Mouse (Mus musculus): ENCODE measurements at regions not wholly inside any gene's neighbourhood (a gene's known extent, or its start where the extent isn't known, plus 50 kb on each side); places are given as distances from the start of the nearest gene placed in this dataset.

DNA sequence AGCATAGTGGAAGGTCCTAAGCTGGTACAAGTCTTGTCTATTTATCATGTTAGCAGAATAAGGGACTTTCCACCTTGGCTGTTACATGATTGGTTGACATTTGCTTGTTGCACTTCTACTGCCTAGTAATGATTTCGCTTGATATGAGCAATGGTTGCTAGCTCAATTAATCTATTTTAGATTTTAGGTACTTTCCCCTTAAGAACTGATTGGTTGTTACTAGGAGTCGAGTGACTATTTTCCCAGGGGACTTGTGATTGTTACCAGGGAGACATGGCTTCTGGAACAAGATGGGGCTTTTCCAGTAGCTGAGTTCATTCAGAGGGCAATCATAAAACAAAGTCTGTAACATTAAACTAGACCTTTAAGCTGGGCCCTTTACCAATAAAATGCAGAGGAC, 100.9 kb downstream of the Nup35 start:
- Histone ChIP-seq H3K4me3 (ENCODE audit: insufficient read depth, low read length) (no peak overlapping the region), H3K27ac (ENCODE audit: insufficient read depth, low read length) (no peak overlapping the region), H3K4me1 (ENCODE audit: control insufficient read depth, insufficient read depth, low read length) (no peaks in the 10 kb centered on the region)
- no peak for TF ChIP-seq CTCF (IDR thresholded peaks at IDR 0.05; ENCODE audit: borderline replicate concordance, insufficient read depth, low read length)
- no peak for TF ChIP-seq POLR2A (IDR thresholded peaks at IDR 0.05; ENCODE audit: low read depth, low read length)

DNA sequence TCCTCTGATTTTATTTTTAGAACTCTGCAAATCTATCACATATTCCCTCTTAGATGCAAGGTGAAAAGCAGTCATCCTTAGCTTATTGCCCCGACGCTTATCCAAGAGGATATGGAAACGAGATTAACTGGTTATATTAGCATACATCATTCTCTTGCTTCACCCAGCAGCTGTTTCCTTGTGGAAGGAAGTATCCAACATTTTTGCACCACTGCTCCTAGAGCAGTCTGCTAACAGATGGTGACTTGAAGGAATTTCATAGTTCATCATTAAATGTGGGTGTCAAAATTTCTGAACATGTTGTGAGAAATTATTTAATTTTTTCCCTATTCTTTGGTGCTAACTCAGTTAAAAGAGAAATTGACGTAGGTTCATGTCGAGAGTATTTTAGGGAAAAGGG, 107.0 kb downstream of the Nup35 start:
- no peaks in the 10 kb centered on the region for H3K4me1 ChIP-seq (ENCODE audit: control insufficient read depth, insufficient read depth, low read length)
- TF ChIP-seq CTCF (IDR thresholded peaks at IDR 0.05; ENCODE audit: borderline replicate concordance, insufficient read depth, low read length) (no peak), POLR2A (IDR thresholded peaks at IDR 0.05; ENCODE audit: low read depth, low read length) (no peak)
- no peak overlapping the region for H3K27ac ChIP-seq (ENCODE audit: insufficient read depth, low read length)
- no peak overlapping the region for H3K4me3 ChIP-seq (ENCODE audit: insufficient read depth, low read length)

DNA sequence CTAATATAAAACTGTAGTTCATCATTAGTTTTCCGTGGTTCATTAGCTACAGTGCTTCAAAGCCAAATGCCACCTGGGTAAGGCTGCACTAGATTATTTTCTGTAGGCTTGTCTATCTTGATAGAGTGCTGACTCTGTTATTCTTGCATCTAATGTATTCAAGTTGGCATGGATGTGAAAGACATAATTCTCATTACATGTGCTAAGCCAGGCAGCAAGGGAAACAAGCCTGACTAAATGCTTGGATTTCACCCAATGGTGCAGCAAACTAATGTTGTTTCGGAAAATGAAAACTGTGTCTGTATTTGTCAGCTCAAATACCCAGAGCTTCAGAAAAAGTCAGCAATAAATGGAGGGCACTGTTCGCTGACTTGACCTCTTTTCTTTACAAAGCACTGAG, 114.3 kb downstream of the Nup35 start:
- Histone ChIP-seq H3K27ac (ENCODE audit: insufficient read depth, low read length) (no peak overlapping the region), H3K4me3 (ENCODE audit: insufficient read depth, low read length) (no peak overlapping the region), H3K4me1 (ENCODE audit: control insufficient read depth, insufficient read depth, low read length) (no peaks in the 10 kb centered on the region; the same call in 1 of the 2 replicates)
- no peak for TF ChIP-seq POLR2A (IDR thresholded peaks at IDR 0.05; ENCODE audit: low read depth, low read length)
- no peak for TF ChIP-seq CTCF (IDR thresholded peaks at IDR 0.05; ENCODE audit: borderline replicate concordance, insufficient read depth, low read length)

DNA sequence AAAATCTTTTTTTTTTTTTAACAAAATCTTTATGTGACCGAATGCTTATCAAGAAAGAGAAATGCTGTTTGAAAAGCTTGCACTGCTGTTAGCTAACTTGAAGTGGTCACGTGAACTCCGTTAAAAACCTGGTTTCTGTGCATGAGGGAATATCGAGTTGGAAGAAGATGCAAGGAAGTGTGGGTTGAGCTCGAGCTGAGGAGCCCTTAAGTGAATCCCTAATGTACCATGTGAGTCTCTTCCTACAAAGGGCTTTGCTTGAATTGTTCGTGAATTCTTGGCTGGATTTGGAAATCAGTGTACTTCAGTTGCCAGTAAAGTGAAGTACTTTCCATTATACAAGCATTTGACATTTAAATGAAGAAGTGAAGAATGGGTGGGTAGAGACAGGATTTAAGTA, 129.7 kb downstream of the Nup35 start:
- Histone ChIP-seq H3K27ac (ENCODE audit: insufficient read depth, low read length) (no peak overlapping the region), H3K4me1 (ENCODE audit: control insufficient read depth, insufficient read depth, low read length) (no peaks in the 10 kb centered on the region), H3K4me3 (ENCODE audit: insufficient read depth, low read length) (no peak overlapping the region)
- TF ChIP-seq POLR2A (IDR thresholded peaks at IDR 0.05; ENCODE audit: low read depth, low read length) (no peak), CTCF (IDR thresholded peaks at IDR 0.05; ENCODE audit: borderline replicate concordance, insufficient read depth, low read length) (no peak)

DNA sequence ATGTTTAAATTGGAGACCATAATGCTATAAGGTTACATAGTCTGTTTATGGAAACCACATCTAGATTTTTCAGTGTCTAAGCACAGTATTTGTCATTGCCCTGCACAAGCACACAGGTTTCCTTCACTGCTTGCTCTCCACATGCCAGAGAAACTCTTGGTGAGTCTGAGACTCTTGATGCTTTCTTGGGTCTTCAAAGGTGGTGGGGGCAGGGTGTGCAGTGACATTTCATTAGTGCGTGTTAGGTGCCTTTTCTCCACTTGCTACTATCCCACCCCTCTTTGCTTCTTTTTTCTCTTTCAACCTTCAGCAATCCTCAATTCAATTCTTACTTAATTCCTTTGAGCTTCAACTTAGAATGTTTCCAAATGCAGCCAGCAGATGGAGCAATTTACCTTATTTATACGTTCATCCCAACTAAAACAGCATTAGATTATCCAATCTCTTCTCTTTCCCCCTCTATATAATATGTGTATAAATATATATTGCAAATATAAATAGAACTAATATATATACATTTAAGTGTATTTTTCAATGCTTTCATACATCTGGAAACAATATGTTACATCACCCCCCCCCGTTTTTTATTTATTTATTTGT, 145.1 kb downstream of the Nup35 start:
- Histone ChIP-seq H3K4me3 (ENCODE audit: insufficient read depth, low read length) (no peak overlapping the region), H3K27ac (ENCODE audit: insufficient read depth, low read length) (no peak overlapping the region), H3K4me1 (ENCODE audit: control insufficient read depth, insufficient read depth, low read length) (no peaks in the 10 kb centered on the region)
- TF ChIP-seq CTCF (IDR thresholded peaks at IDR 0.05; ENCODE audit: borderline replicate concordance, insufficient read depth, low read length) (no peak), POLR2A (IDR thresholded peaks at IDR 0.05; ENCODE audit: low read depth, low read length) (no peak)

DNA sequence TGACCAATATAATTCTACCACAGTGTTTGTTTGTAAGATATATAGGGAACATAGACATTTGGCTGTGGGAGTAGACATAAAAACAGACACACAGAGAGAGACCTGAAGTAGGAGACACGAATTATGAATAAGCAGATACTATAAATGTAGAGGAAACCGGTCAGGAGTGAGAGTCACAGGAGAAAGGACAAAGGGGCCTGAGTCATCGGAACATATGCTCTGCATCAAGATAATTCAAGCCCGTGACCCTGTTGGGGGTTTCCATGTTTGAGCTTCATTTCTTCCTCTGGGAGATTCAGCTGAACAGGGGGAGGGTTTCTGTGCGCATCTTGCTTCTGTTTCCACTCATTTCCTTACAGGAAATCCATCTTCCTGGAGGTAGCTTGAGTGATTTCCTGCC, 154.1 kb downstream of the Nup35 start:
- Histone ChIP-seq H3K27ac (ENCODE audit: insufficient read depth, low read length) (no peak overlapping the region), H3K4me1 (ENCODE audit: control insufficient read depth, insufficient read depth, low read length) (no peaks in the 10 kb centered on the region), H3K4me3 (ENCODE audit: insufficient read depth, low read length) (no peak overlapping the region)
- no peak for TF ChIP-seq CTCF (IDR thresholded peaks at IDR 0.05; ENCODE audit: borderline replicate concordance, insufficient read depth, low read length)
- no peak for TF ChIP-seq POLR2A (IDR thresholded peaks at IDR 0.05; ENCODE audit: low read depth, low read length)

DNA sequence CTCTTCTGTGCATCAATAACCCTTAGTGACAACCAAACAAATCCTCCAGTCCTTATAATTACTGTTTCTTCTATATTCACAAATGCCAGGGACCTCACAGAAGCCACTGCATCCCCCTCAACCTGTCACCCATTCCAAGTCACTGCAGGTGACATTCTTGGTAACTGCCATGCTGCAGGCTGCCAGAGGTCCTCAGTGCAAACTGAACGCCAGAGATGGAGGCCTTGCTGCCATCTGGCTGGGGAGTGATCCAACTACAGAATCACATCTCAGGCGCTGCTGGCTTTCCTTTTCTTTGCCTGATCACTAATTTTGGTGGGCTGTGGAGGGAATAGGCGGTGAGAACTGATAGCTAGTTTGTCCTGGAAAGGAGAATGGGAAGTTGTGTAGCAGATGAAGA, 155.4 kb downstream of the Nup35 start:
- no peak overlapping the region for H3K27ac ChIP-seq (ENCODE audit: insufficient read depth, low read length)
- H3K4me3 ChIP-seq (ENCODE audit: insufficient read depth, low read length), result no peak overlapping the region
- H3K4me1 ChIP-seq (ENCODE audit: control insufficient read depth, insufficient read depth, low read length), result no peaks in the 10 kb centered on the region
- TF ChIP-seq POLR2A (IDR thresholded peaks at IDR 0.05; ENCODE audit: low read depth, low read length) (no peak), CTCF (IDR thresholded peaks at IDR 0.05; ENCODE audit: borderline replicate concordance, insufficient read depth, low read length) (no peak)

DNA sequence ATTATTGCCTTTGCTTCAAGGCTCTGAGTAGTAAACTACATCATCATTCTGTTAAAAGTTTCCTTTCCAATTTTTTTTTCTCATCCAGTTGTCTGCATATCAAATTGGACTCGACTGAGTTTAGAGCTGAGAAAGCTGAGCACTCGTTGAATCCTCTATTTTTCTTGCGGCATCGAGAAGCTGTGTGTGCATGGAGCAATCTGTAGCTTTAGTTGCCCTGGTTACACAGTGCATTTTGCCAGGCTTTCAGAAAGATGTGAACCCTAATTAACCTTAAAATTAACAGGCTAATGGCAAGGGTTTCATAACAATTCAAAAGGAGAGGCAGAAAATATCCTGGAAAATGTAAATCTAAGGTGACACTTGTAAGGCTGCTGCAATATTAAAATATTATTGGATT, 169.3 kb downstream of the Nup35 start:
- Histone ChIP-seq H3K4me1 (ENCODE audit: control insufficient read depth, insufficient read depth, low read length) (no peaks in the 10 kb centered on the region), H3K4me3 (ENCODE audit: insufficient read depth, low read length) (no peak overlapping the region), H3K27ac (ENCODE audit: insufficient read depth, low read length) (no peak overlapping the region)
- TF ChIP-seq POLR2A (IDR thresholded peaks at IDR 0.05; ENCODE audit: low read depth, low read length) (no peak), CTCF (IDR thresholded peaks at IDR 0.05; ENCODE audit: borderline replicate concordance, insufficient read depth, low read length) (no peak)

DNA sequence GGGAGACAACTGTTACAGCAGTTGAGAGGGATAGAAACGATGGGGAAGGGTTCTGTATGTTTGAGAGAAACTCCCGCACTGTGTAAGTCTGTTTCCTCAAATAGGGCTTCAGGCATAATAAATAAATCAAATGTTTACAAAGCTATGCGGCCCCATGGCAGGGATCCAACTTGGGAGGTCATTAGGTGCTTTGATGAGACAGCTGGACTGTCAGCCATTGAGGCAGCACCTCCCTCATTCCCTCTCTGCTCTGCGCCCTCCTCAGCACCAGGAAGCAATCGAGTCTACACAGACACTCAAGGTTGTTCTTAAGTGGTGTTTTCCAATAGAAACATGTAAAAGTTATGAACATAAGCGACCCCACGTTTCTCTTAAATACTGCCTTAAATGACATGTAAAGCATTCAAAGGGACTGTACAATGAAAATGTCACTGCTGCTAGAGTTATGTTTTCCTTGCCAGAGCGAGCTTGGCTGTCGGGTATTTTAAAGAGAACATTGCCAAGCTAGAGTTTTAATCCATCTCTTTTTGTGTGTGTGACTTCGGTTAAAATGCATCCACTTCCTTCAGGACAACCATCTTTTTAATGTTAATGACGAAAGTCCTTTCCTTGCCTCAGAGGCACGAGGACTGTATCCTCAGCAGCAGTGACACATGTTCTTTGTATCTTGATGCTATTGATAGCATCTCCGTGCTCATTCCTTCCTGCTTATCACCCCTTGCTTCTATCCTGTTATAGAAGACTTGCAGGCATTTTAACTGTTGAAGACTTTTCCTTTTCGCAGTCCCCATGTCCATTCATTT, 176.5 kb downstream of the Nup35 start:
- Histone ChIP-seq H3K4me1 (ENCODE audit: control insufficient read depth, insufficient read depth, low read length) (no peaks in the 10 kb centered on the region), H3K4me3 (ENCODE audit: insufficient read depth, low read length) (no peak overlapping the region), H3K27ac (ENCODE audit: insufficient read depth, low read length) (no peak overlapping the region)
- TF ChIP-seq POLR2A (IDR thresholded peaks at IDR 0.05; ENCODE audit: low read depth, low read length) (no peak), CTCF (IDR thresholded peaks at IDR 0.05; ENCODE audit: borderline replicate concordance, insufficient read depth, low read length) (no peak)

DNA sequence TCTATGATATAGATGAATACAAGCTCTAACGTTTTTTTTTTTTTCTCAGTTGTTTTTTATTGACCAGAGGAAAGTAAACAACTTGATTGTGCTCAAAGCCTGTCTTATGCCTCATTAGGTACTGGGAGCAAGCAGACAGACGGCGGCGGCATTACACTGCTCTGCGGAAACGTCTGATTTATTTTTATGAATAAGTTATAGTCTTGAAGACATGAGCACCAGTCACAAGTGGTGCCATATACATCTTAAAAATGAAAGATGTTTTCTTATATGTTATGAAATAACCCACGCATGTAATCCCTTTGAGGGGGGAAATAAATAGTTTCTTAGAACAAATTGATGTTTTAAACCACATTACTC, 177.1 kb downstream of the Nup35 start:
- H3K27ac ChIP-seq (ENCODE audit: insufficient read depth, low read length), result no peak overlapping the region
- TF ChIP-seq CTCF (IDR thresholded peaks at IDR 0.05; ENCODE audit: borderline replicate concordance, insufficient read depth, low read length) (no peak), POLR2A (IDR thresholded peaks at IDR 0.05; ENCODE audit: low read depth, low read length) (no peak)
- H3K4me1 ChIP-seq (ENCODE audit: control insufficient read depth, insufficient read depth, low read length), result no peaks in the 10 kb centered on the region

More for the DNA sequence above, 177.1 kb downstream of the Nup35 start:
- no peak overlapping the region for H3K4me3 ChIP-seq (ENCODE audit: insufficient read depth, low read length)

All from embryonic fibroblast, embryonic 13.5 days (primary cell).